Mouse (Mus musculus) c-Kit-positive CD71-negative TER-119-negative erythroid progenitor cells, embryonic 14.5 days (primary cell): ENCODE data around the gene Ccni.

Experiments used
- DNase-seq: peaks from one replicate; pipeline ENCODE4 v3.0.0-alpha.2; 2013; ENCODE audit warnings: low read depth

The Ccni gene

DNA sequence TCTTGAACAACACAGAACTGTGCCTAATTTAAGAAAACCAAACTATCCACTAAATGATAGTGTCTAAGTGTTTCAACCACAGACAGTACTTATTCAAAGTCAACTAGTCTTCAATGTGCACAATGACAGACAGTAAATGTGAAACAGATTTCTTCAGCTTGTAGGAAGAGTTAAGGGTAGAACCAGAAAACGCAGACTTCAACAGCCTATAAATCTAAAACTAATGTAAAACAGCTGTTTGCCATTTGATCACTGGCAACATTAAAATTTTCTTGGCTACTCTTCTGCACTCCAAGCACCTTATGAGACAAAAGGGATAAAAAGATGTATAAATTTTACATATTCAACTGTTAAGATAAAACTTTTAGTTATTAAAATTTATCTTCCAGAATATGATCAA lies 5.1 kb downstream of the Ccni start:
- no peak for DNase-seq

DNA sequence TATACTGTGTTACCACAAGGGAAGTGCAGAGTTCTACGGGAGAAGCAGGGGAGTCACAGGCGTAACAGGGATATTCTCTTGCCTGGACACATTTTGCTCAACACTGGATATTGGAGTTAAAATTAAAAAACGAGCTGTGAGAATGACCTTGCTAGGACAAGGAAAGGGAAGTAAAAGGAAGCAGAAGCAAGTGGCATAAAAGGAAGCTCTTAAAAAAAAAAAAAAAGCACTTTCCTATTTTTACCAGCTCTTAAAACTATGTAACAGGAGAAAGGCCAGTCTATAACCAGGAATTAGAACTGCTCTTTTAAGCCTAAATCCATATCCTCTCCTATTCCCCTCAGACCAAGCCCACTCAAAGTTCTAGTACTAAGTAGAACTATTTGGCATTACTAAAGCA lies 8.1 kb downstream of the Ccni start:
- no peak for DNase-seq

DNA sequence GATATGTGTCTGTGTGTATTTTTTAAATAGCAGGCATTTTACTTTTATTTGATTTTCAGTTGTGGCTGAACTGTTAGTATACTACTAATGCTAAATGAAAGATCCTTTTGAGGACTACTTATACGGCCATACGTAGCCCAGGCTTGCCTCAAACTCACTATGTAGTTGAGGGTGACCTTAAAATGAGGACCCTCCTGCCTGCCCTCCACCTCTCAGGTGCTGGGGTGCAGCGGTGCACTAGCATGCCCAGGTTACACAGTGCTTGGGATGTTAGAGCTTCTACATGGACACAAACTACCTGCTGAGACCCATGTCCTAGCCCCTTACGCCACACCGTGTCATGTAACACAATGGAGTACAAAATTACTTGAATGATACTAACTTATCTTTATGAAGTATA lies 15.9 kb downstream of the Ccni start:
- DNase-seq = no peak

DNA sequence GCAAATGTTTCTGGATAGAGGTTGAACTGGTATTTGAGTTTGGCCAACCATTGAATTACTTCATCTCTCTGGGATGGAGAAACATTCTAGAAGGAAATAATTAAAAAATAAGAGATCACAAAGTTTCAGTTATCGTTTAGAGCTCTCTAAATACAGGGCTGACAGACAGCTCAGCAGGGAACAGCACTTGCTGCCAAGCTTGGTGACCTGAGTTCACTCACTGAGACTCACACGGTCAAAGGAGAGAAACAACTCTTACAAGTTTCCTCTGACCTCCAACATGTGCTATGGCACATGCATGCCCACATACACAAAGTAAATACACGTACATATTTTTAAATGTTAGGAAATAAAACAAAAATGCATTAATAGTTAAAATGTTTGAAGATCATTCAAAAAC lies 16.7 kb downstream of the Ccni start:
- DNase-seq = no peak

DNA sequence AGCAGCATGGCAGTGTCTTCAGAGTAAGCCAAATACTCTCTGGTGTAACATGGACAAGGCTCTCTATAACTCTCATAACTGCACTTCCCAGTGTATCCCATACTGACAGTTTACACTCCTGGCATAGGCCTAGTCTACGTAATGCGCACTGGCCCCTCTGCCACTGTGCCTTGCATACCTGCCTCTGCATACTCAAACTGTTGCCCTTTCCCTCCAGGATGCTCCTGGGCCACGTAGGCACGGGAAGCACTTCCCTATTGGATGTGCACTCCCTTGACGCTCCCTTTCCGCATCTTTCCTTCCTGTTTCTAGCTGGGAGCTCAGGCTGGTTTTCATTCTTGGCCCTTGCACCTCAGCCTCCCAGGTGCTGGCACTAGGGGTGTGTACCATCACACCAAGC lies 21.7 kb downstream of the Ccni start:
- no peak for DNase-seq

DNA sequence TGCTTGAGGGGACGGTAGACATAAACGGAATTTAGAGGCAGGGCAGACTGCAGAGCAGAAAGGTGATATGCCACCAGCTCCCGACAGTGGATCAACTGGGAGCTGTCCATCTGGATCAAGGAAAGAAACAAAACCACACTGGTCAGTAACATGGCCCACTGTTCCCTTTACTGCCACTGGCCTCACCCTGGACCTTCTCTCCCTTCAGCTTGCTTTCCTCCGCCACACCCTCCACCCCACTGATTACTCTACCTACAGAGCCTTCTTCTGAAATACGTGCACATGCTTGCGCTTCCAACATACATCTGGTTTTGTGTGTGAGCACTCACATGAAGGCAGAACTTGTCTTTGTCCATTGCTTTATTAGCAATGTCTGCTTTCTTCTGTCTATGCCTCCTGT lies 23.0 kb downstream of the Ccni start:
- no peak for DNase-seq

DNA sequence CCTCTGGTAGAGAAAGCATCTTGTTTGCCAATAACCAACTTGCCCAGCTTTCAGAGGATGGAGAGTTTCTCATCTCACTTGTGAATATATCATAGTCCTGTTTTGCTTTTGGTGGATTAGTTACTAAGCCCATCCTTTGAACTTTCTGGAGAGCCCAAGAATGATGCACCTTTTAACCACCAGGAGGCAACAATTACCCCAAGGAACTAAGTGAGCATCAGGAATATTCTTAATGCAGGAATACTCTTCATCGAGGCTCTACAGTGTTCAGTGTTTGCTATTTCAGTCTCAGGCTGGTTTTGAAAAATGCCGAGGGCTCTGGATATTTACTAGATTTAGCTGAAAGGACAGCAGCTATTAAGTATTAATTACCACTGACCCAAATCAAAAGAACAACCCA lies 26.0 kb downstream of the Ccni start:
- no peak for DNase-seq

DNA sequence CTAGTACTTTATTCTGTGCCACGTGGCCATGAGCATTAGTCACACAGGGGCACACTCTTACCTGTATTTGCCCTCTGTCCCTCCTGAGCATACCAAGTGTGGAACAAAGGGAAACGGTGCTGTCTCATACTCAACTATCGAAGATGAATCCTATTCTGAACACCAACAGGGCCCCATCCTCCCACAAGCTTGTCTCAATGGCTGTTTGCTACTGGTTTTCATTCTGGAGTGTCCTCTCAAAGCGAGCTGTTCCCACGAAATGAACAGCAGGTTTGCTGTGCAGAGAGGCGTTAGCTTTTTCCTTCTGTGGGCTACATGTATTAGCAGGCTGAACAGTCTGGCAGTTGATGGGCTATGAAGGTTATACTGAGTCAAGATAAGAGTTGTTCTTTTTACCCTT lies 27.7 kb downstream of the Ccni start:
- no peak for DNase-seq

DNA sequence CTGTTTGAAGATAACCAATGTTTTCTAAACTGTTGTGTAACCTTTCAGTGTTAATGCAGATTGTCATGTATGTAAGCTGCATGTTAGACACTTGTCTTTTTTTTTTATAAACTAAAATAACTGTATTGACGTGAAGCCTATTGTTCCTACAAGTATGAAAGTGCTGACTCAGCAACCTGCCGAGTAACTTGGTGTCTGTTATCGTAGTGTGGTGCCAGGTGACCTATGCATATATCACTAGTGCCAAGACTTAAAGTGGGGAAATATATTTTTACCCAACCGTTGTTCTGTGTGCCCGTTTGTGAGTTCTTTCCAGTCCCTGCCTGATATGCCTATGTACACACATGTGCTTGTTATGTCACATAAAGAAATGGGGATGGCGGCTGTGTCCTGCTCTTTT lies 31.6 kb downstream of the Ccni start:
- no peak for DNase-seq

DNA sequence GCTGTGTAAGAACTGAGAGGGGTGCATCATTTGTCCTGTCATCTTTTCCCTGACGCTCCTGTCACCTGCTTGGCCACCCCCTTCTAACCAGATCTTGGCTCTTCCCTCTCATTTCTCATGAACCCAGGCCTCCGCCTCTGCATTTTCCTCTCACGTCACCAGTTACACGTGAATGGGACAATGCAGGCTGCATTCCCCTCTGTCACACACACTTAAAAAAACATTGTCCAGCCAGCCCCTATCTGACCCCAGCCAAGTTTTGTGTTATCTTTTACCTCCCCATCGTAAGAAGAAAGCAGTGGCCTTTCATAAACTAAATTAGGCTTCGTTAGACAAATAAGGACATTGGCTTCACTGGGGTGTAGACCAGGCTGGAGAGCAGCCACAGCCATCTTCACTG lies 33.8 kb downstream of the Ccni start:
- DNase-seq = no peak

DNA sequence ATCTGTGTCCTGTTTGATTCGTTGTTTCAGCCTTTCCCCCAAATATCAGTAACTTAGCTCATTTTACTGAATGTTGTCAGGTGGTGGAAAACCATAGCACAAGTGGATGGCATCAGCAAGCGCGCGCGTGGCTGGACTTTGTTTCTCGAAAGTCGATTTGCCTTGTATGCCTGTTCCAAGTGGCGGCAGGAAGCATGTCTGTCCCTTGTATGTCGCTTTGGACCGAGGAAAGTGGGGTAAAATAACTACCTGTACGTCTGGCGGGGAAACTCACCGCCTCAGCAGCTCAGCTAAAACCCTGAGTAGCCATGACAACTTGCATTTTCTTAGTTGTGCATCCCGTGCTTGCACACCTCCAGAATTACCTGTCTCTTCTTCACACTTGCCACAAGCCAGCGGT lies 34.9 kb downstream of the Ccni start:
- DNase-seq = no peak

DNA sequence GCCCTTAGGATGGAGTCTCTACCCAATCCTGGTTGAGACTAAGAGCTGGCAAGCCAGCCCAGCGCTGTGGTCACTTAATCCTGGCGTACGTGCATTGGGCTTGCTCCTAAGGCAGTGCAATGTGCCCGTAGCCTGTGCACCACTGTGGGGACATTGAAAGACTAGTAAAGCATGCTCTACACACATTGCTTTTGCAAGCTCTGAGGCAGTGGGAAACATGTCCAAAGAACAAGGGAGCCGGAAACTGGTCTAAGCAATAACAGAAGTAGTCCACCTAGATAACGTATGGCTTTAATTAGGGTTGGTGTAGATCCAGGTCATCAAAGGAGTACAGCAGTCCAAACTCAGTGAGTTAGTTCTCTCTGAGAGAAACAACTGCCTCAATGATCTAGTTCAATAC lies 37.6 kb downstream of the Ccni start:
- no peak for DNase-seq

DNA sequence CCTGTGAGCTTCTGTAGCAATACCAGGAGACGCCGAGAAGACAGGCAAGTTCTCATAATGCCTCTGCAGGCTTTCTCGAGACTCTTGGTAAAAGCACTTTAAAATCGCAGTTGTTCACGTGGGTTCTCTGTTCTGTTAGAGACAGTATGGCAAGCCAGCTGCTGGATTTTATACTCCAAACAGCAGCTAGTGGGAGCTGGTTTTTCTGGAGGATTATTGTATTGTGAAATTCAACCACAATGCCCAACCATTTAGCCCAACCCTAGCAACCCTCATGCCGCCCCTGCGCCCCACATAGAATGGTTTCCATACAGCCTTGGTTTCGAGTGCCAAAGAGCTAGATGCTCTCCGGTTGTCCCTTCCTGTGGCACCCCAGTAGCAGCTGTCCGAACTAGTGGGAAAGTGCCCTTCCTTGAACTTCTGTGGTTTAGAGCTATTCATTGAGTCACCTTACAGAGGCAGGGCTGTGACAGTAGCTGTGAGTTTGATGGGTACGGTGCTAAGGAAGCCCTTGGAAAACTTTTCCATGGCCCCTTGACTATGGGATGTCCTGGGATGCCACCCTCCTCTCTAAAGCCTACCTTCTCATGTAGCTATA lies 38.3 kb downstream of the Ccni start:
- DNase-seq = no peak

DNA sequence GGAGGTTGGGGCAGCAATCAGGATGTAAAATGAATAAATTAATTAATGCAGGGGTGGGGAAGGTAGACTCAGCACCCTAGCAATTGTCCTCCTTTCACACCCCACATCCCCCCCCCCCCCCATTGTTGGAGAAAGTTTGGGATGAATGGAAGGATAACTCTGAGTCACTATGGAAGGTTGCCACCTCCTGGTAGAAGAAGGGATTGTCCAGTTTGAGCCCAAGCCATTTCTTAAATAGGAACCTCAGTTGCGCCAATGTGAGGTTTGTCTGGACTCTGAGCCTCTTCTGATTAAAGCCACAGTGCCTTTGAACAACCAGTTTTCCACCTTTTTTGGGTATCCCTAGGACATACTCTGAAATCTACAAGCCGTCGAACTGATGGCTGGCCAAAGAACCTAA lies 42.8 kb downstream of the Ccni start:
- DNase-seq = no peak

DNA sequence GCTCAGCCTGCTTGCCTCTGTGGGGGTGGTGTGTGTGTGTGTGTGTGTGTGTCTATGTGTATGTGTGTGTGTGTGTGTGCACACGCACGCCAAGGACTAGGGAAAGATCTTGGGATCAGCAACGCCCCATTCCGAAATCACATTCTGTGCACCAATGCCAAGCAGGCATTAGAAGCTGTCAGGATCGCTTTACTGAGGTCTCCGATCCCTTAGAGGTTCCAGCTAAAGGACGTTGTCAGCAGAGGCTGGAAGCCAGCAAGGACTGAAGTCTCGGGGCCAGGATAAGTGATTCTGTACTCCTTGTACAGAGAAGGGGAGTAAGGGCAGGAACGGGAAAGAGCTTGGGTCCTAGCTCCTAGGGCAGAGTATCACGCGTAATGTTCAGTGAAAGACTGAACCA lies 51.9 kb downstream of the Ccni start:
- DNase-seq = no peak

DNA sequence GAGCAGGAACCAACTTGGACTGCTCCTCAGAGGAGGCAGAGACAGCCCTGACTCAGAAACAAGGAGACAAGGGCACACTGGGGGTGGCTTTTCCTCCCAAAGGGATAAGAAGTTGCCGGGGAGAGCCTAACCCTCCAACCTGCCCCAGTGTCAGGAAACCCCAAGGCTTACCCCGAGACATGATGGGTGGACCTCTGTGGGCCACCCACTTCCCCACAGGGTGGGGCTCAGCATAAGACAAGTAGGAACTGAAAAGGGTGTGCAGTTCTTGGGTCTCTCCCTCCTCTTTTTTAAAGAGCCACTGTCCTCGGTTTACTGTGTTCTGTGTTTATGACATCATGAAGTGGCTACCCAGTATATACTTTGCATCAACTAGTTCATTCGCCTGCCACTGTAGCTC lies 53.8 kb downstream of the Ccni start:
- DNase-seq = no peak

DNA sequence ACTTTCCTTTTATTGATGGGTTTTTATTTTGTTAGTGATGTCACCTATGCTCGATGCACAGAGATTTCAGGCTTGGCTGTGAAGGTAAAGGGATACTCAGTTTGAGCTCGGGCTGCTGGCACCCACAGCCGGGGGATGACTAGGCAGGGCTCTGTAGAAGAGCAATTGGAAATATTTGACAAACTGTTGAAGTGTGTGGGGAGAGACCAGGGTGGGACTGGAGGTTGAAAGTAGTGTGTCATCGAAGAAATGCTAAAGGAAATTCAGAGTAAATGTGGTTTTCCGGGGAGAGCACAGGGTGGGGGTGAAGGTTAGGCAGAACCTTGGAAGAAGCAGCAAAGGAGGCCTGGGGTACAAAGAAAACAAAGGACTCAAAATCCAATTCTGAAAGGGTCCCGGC lies 54.3 kb downstream of the Ccni start:
- DNase-seq = no peak

DNA sequence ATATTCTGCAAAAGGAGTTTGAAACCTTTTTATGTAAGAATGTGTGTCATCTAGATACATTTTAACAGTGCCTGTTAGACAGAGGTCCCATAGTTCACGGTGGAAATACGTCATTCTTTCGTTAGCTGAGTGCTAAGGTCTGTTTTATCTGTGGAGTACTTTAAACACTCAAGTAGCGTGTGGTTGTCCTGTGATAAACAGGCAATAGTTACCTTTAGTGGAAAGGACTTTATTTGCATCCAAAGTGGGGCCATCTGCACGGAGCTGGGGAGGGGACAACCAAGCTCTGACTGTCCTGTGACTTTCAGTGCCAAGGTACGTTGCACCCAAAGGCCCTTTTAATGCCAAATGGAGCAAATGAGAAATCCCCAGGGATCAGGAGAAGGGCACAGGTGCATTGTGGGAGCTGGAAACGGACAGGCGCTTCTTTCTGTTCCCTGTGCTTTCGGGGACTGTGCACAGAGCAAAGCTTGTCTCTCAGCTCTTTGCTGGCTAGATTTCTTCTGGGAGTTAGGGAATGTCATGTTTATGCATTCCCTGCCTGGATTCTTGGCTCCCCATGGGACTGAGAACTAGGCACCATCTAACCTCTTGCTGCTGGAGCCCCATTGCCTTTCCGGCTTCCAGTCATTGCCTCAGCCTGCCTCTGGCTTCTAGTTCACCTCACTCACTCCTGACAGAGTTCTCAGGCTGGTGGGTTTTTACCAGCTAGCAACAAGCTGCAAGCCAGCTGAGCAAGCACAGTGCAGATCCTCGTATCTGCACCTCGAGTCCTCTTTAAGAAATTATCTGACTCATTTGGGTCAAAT lies 56.1 kb downstream of the Ccni start:
- no peak for DNase-seq

DNA sequence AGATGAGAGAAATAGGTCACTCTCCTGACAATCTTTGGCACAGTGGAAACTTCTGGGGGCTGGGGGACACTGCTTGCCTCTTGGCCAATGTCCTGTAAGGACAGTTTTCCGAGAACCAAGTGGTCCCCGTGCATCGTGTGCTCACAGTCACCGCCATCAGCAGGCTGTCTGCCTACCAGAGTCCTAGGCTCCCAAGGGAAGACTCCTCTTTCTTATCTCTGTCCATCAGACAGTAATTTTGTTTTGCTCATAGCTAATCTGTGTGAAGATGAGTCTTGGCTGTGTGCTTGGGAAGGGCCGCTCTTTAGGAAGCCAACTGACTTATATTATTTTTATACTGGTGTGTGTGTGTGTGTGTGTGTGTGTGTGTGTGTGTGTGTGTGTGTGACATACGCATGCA lies 60.8 kb downstream of the Ccni start:
- DNase-seq = no peak

DNA sequence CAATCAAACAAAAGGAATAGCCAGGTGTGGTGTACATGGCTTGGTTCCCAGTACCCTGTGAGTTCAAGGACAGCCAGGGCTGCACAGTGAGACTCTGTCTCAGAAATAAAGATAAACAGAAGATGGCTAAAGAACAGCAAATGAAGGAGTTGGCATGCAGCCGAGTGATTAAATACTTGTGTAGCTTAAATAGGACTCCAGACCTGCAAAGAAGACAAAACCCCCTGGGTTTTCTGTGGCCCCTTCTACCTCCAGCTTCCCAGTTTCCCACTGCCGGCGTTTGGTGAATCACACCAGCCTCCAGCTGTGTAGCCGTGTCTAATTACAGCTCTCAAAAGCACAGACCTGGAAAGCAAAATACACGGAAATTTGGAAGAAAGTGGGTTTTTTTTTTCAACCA lies 61.4 kb downstream of the Ccni start:
- no peak for DNase-seq

DNA sequence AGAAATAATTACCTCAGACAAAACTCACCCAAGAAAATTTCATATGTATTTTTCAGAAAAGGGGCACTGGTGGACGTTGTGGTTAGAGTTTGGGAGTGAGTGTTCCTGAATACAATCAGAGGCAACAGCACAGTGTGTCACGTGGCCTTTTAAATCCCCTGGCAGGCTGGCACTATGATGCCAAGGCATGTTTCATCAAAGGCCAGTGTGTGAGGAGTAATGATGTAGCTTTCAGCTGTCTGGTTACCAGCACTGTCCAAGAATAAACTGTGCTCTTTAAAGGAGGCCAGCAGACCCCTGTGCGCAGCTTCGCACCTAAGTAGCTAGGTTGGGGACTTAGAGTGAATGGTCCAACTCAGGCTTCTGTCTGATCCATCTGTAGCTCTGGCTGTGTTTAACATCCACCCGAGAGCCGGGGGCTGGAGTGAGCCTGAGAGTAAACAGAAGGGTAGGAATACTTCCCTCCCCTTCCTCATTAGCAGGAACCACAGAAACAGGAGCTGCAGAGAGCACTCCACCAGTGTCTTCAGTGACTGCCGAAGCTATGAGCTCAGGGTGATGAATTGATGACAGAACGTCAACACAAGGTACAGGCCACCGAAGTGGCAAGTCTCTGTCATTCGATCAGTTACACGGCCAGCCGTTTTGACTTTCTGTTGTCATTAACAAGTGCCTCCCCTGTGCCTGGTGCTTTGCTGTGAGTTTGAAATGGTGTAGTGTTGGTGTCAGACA lies 62.8 kb downstream of the Ccni start:
- DNase-seq = no peak

DNA sequence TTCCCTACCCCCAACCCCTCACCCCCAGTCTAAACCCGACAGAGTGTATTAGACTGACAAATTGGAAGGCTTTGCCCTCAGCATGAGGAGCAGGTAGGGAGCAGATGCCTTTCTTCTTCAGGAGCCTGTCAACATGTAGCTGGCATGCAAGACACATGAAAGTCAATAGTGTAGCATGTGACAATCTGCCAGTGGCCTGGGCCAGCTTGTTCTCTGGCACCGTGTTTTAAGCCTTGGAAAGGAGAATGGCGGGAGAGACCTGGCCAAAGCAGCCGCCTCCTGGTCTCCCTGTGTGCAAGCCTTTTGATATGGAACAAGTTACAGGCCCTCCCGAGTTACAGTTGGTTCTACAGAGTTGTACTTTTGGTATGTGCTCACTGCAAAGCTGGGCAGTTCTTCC lies 65.5 kb downstream of the Ccni start:
- DNase-seq = no peak

DNA sequence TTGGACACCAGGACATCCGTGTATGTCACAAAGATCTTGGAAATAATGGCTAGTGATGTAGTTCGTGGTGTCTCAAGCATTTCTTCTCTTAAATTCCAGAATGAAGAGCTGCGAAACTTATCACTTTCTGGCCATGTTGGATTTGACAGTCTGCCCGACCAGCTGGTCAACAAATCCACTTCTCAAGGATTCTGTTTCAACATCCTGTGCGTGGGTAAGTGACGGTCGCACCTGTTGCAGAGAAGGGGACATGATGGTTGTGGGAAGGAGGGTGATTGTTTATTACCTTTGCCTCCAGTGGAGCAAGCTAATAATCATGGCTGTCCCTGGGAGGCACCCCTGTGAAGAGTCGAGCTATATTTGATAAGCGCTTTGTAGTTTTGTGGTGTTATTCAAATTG lies 66.9 kb downstream of the Ccni start:
- DNase-seq = no peak
